Mouse (Mus musculus) limb, embryonic 12.5 days (tissue): ENCODE measurements at regions not wholly inside any gene's neighbourhood (a gene's known extent, or its start where the extent isn't known, plus 50 kb on each side); places are given as distances from the start of the nearest gene placed in this dataset.
"Not testable (repeated sequence)": the region's sequence is repeated elsewhere in the genome, so short reads cannot be mapped to it uniquely, and the experiment has no call there.

ENCODE experiments used
- ATAC-seq: fragments of 200-750 bp; cut with Nextera tagmentation; 2 replicates; pipeline ENCODE4 v1.8.0; 2017; ENCODE audit warnings: low read depth, moderate TSS enrichment; ENCODE audit not compliant: insufficient number of reproducible peaks, insufficient read depth, low FRiP score, low TSS enrichment
- H3K27ac ChIP-seq: fragments of 300-500 bp; sonication (generic); 2 replicates; pipeline ENCODE4 v1.5.1; 2016; ENCODE audit warnings: mild to moderate bottlenecking, moderate library complexity
- H3K27me3 ChIP-seq: fragments of 300-500 bp; sonication (generic); 2 replicates; pipeline ENCODE4 v1.6.1; 2016; ENCODE audit warnings: mild to moderate bottlenecking, moderate library complexity
- H3K36me3 ChIP-seq: fragments of 300-500 bp; sonication (generic); 2 replicates; pipeline ENCODE4 v1.6.1; 2016; ENCODE audit warnings: mild to moderate bottlenecking, moderate library complexity
- H3K4me1 ChIP-seq: fragments of 300-500 bp; sonication (generic); replicated peaks from 2 replicates; pipeline ENCODE4 v1.6.1; 2016
- H3K4me2 ChIP-seq: fragments of 300-500 bp; sonication (generic); 2 replicates; pipeline ENCODE4 v1.6.1; 2016; ENCODE audit warnings: mild to moderate bottlenecking, moderate library complexity
- H3K4me3 ChIP-seq: fragments of 300-500 bp; sonication (generic); replicated peaks from 2 replicates; pipeline ENCODE4 v1.5.1; 2016; ENCODE audit warnings: mild to moderate bottlenecking
- H3K9ac ChIP-seq: fragments of 300-500 bp; sonication (generic); replicated peaks from 2 replicates; pipeline ENCODE4 v1.6.1; 2016; ENCODE audit warnings: mild to moderate bottlenecking, moderate library complexity
- H3K9me3 ChIP-seq: fragments of 300-500 bp; sonication (generic); 2 replicates; pipeline ENCODE4 v1.6.1; 2016; ENCODE audit warnings: mild to moderate bottlenecking, moderate library complexity
- WGBS: fragments of 180-500 bp; shearing (Covaris S2); methylation state at CpG from one replicate; pipeline ENCODE4 v1.1.7; 2016; 5-methylcytosine and 5-hydroxymethylcytosine counted together

- H3K27me3 ChIP-seq, H3K9ac ChIP-seq, H3K4me3 ChIP-seq, H3K27ac ChIP-seq, H3K4me1 ChIP-seq, H3K9me3 ChIP-seq, H3K36me3 ChIP-seq, ATAC-seq, H3K4me2 ChIP-seq: not testable (repeated sequence)
- WGBS, result 87% methylated on average over 7 of the region's 7 CpGs
Measured at GRCm38 (mm10) chr1:161614091-161614490, 119.6 kb downstream of the Tnfsf18 start.

DNA sequence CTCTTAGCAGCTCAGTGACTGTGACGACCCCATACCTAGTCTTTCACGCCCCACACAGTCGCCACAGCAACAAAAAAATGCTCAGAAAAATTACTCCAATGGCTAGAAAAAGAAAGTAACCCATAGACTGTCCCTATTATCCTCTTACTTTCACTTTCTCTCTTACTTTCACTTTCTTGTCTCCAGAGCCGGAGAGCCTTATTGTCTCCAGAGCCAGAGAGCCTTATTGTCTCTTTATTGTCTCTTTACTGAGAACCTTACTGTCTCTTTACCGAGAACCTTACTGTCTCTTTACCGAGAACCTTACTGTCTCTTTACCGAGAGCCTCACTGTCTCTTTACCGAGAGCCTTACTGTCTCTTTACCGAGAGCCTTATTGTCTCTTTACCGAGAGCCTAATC, 119.2 kb downstream of the Tnfsf18 start:
- H3K27ac ChIP-seq, ATAC-seq, H3K4me1 ChIP-seq, H3K36me3 ChIP-seq, H3K27me3 ChIP-seq, H3K4me3 ChIP-seq, H3K9ac ChIP-seq, H3K4me2 ChIP-seq, H3K9me3 ChIP-seq: not testable (repeated sequence)
- WGBS, result 89% methylated on average over 10 of the region's 10 CpGs

DNA sequence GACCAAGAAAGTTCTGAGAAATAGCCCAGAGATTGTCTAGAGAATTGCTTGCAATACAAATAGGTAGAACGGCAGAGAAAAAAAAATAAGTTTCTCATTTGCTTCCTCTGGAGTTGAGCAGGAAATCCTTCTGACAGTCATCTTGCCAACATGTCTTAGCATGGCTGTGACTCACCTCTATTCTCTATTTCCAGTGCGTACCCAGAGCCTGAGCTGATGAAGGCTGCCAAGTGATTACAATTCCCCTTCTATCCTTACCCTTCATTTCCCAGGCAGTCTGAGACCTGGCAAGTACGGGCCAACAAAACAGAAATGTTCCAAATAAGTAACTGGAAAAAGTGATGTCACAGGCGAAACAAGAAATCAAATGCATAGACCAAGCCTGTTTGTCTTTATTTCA, 113.0 kb downstream of the Tnfsf18 start:
- H3K27me3 ChIP-seq, result no peaks in the 10 kb centered on the region
- no peak overlapping the region for H3K27ac ChIP-seq
- no peak overlapping the region for H3K9ac ChIP-seq
- H3K9me3 ChIP-seq, result peaks cover 2% of the 10 kb centered on the region; the same call in 1 of the 2 replicates
- H3K4me2 ChIP-seq, result no peak overlapping the region
- no peaks in the 10 kb centered on the region for H3K36me3 ChIP-seq
- no peak overlapping the region for H3K4me3 ChIP-seq
- WGBS, result 87% methylated on average over 4 of the region's 4 CpGs
- H3K4me1 ChIP-seq, result no peaks in the 10 kb centered on the region
- no peak for ATAC-seq

- H3K4me2 ChIP-seq, result no peak overlapping the region
- H3K27ac ChIP-seq, result no peak overlapping the region
- no peaks in the 10 kb centered on the region for H3K27me3 ChIP-seq
- no peaks in the 10 kb centered on the region for H3K9me3 ChIP-seq
- no peak for ATAC-seq
- WGBS, result 82% methylated on average over 3 of the region's 3 CpGs
- no peak overlapping the region for H3K4me3 ChIP-seq
- H3K36me3 ChIP-seq, result no peaks in the 10 kb centered on the region
- no peak overlapping the region for H3K9ac ChIP-seq
- H3K4me1 ChIP-seq, result no peaks in the 10 kb centered on the region
Measured at GRCm38 (mm10) chr1:161602150-161602549, 107.7 kb downstream of the Tnfsf18 start.

- no peak for ATAC-seq
- 93% methylated on average over 2 of the region's 2 CpGs for WGBS
Measured at GRCm38 (mm10) chr1:161601167-161601566, 106.7 kb downstream of the Tnfsf18 start.

DNA sequence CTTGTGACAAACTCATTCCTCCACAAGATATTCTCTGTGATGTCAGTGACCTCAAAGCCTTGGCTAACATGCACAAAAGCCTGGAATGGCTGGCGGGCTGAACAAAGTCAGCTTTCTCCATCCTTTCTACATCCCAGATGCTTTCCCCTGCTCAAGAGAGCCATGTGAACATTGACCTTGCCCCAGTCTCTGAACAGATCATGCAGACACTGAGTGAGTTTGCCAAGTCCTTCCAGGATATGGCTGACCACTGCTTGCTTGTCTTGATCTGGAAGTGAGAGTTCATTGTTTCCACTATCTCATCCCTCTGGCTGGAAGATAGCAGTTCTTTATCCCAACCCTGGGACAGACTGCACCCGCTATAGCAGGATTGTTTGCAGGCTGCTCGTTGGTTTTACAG, 103.7 kb downstream of the Tnfsf18 start:
- Histone ChIP-seq H3K4me1 (no peaks in the 10 kb centered on the region), H3K27ac (no peak overlapping the region), H3K27me3 (no peaks in the 10 kb centered on the region), H3K9ac (no peak overlapping the region), H3K4me3 (no peak overlapping the region), H3K9me3 (no peaks in the 10 kb centered on the region), H3K4me2 (no peak overlapping the region), H3K36me3 (no peaks in the 10 kb centered on the region)
- WGBS, result 82% methylated on average over 3 of the region's 3 CpGs
- no peak for ATAC-seq

More at GRCm38 (mm10) chr1:161601167-161601566, 106.7 kb downstream of the Tnfsf18 start:
- Histone ChIP-seq H3K9me3 (no peaks in the 10 kb centered on the region), H3K4me2 (no peak overlapping the region), H3K27me3 (no peaks in the 10 kb centered on the region), H3K4me1 (no peaks in the 10 kb centered on the region), H3K36me3 (no peaks in the 10 kb centered on the region), H3K4me3 (no peak overlapping the region), H3K27ac (no peak overlapping the region), H3K9ac (no peak overlapping the region)

GRCm38 (mm10) chr1:161576530-161576929, 82.1 kb downstream of the Tnfsf18 start:
- Histone ChIP-seq H3K4me2 (no peak overlapping the region), H3K9ac (no peak overlapping the region), H3K27ac (no peak overlapping the region), H3K36me3 (no peaks in the 10 kb centered on the region), H3K27me3 (no peaks in the 10 kb centered on the region), H3K9me3 (no peaks in the 10 kb centered on the region), H3K4me1 (0 out of 2 replicates have a peak, but pooled peaks cover 4% of the 10 kb centered on the region), H3K4me3 (no peak overlapping the region)
- no peak for ATAC-seq
- WGBS, result 57% methylated on average over 1 of the region's 1 CpGs

DNA sequence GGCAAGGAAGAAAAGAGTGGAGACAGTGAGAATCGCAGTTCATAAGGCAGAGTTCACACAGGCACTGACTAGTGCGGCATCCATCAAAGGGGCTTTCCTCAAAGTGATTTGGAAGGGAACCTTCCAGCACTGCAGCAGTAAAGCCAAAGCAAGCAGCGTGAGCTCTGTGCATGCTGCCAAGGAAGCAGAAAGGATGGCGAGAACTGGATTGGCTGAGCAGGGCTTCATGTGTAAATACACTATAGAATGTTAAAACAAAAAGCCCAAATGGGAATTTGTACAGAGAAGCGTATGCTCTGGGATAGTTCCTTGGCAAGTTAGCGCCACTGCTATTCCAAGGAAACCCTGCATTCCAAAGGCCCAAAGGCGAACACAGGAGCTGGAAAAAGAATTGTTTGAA, 81.5 kb downstream of the Tnfsf18 start:
- Histone ChIP-seq H3K9me3 (no peaks in the 10 kb centered on the region), H3K27ac (no peak overlapping the region), H3K4me1 (0 out of 2 replicates have a peak, but pooled peaks cover 4% of the 10 kb centered on the region), H3K9ac (no peak overlapping the region), H3K27me3 (no peaks in the 10 kb centered on the region), H3K4me3 (no peak overlapping the region), H3K4me2 (no peak overlapping the region), H3K36me3 (no peaks in the 10 kb centered on the region)
- 64% methylated on average over 7 of the region's 7 CpGs for WGBS
- no peak for ATAC-seq

GRCm38 (mm10) chr1:161575171-161575570, 80.7 kb downstream of the Tnfsf18 start:
- no peak for ATAC-seq
- H3K27ac ChIP-seq, result no peak overlapping the region
- H3K4me3 ChIP-seq, result no peak overlapping the region
- 85% methylated on average over 5 of the region's 5 CpGs for WGBS
- no peaks in the 10 kb centered on the region for H3K9me3 ChIP-seq
- no peaks in the 10 kb centered on the region for H3K27me3 ChIP-seq
- H3K4me1 ChIP-seq, result 0 out of 2 replicates have a peak, but pooled peaks cover 4% of the 10 kb centered on the region
- H3K4me2 ChIP-seq, result no peak overlapping the region
- no peak overlapping the region for H3K9ac ChIP-seq
- H3K36me3 ChIP-seq, result no peaks in the 10 kb centered on the region

DNA sequence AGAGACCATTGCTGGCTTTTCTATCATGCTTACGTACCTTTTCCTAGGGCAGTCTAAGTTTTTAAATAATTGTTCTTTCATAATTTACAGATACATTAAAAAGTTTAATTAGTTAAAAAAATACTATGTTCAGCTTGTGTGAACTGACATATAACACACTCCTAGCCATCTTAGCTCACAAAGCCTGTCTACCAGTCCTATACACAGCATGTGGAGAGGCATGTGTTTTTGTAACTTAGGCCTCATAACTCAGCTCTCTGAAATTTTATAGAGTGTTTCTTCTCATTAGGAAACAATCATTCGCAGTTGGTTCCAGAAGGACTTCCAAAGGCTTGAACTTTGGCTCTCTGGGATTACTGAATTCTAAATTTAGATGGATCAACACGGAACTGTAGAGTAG, 76.3 kb downstream of the Tnfsf18 start:
- no peak overlapping the region for H3K27ac ChIP-seq
- no peak overlapping the region for H3K4me3 ChIP-seq
- peak; percentile 81; the same call in 1 of the 2 replicates for ATAC-seq
- no peaks in the 10 kb centered on the region for H3K27me3 ChIP-seq
- H3K9ac ChIP-seq, result no peak overlapping the region
- WGBS, result 26% methylated on average over 3 of the region's 3 CpGs
- no peaks in the 10 kb centered on the region for H3K9me3 ChIP-seq
- H3K4me1 ChIP-seq, result no peaks in the 10 kb centered on the region
- H3K36me3 ChIP-seq, result no peaks in the 10 kb centered on the region
- no peak overlapping the region for H3K4me2 ChIP-seq

- ATAC-seq, result no peak
- H3K4me1 ChIP-seq, result no peaks in the 10 kb centered on the region
- H3K9me3 ChIP-seq, result no peaks in the 10 kb centered on the region
Measured at GRCm38 (mm10) chr1:161567826-161568225, 73.4 kb downstream of the Tnfsf18 start.

GRCm38 (mm10) chr1:161560368-161560767, 65.9 kb downstream of the Tnfsf18 start:
- Histone ChIP-seq H3K27me3 (no peaks in the 10 kb centered on the region), H3K4me2 (no peak overlapping the region), H3K36me3 (no peaks in the 10 kb centered on the region), H3K4me1 (no peaks in the 10 kb centered on the region), H3K27ac (no peak overlapping the region), H3K4me3 (no peak overlapping the region), H3K9ac (no peak overlapping the region), H3K9me3 (no peaks in the 10 kb centered on the region)
- ATAC-seq, result no peak
- WGBS, result 25% methylated on average over 3 of the region's 3 CpGs

More at GRCm38 (mm10) chr1:161567826-161568225, 73.4 kb downstream of the Tnfsf18 start:
- H3K27me3 ChIP-seq, result no peaks in the 10 kb centered on the region
- H3K4me2 ChIP-seq, result no peak overlapping the region
- no peaks in the 10 kb centered on the region for H3K36me3 ChIP-seq
- no peak overlapping the region for H3K4me3 ChIP-seq
- H3K27ac ChIP-seq, result no peak overlapping the region
- no peak overlapping the region for H3K9ac ChIP-seq
